Mouse (Mus musculus) c-Kit-positive CD71-positive TER-119-negative erythroid progenitor cells, embryonic 14.5 days (primary cell): ENCODE measurements around the gene Rnf227.
A peak's percentile ranks its signal among the peaks of the same experiment; 100 is the strongest.

Experiments used
- DNase-seq: peaks from one replicate; pipeline ENCODE4 v3.0.0-alpha.2; 2013; ENCODE audit warnings: low read depth

Rnf227 gene

GRCm38 (mm10) chr11:69331152-69331551 lies 9.1 kb upstream of the Rnf227 start:
- no peak for DNase-seq

DNA sequence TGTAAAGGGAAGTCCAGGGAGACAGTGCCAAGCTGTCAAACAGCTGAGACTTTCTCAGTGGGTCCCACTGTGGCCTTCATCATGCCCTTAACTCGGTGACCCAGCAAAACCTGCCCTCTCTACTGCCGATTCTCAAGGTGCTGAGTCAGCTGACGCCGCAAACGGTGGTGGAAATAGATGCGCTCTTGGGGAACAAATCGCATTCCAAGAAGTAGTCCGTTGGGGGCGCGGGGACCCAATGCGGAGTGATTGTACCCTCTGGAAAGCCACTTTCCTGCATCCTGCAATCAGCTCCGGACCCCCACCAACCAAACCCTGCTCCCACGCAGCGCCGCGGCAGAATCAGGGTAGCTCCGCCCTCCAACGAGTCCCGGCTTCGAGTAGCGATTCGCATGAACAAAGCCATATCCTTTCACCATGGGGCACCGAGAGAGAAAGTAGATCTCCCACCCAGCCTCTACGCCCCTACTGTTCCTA lies 8.3 kb upstream of the Rnf227 start:
- peak; percentile 38 for DNase-seq

DNA sequence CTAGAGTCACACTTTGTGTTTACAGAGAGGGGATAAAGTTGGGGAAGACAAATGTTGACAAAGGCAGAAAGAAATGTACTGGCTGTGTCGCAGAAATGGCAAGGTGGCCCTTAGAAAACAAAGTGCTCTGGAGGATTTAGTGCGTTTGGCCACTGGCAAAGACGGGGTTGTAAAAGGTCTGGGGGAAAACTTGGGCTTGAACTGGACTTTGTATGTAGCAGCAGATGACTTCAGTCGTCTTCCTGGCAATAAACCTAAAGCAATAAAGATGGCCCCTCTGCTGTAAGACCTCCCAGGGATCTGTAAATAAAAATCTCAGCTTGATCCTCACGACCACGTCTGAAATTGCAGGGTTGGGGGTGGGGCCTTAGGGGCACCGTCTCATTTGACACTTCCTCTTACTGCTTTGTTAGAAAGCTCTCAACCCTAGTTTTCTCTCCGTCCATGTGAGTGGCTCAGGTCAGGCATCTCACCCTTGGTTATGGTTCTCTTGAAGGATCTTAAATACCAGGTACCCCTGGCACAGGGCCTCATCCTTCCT lies 7.5 kb upstream of the Rnf227 start:
- no peak for DNase-seq

- peak; percentile 59 for DNase-seq
Observed at GRCm38 (mm10) chr11:69333922-69334321, 6.3 kb upstream of the Rnf227 start.

- no peak for DNase-seq
Observed at GRCm38 (mm10) chr11:69334796-69335195, 5.5 kb upstream of the Rnf227 start.

- DNase-seq: no peak
Observed at GRCm38 (mm10) chr11:69346441-69346840, 6.2 kb downstream of the Rnf227 start.

DNA sequence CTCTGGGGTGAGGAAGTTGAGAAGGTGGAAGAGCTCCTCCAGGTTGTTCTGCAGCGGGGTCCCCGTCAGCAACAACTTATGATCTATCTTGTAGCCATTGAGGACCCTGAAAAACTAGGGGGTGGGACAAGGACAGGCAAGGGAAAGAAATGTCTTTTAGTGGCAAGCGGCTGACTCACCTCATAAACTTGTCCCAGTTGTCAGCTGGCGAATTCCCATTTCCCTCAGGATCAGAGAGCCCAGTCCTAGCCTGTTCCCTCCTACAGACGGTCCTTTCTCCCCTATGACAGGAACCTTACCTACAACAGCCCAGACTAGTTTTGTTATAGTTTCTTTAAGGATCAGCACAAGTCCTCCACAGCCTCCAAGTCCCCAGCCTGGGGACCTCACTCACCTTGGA lies 16.3 kb downstream of the Rnf227 start:
- DNase-seq: no peak

GRCm38 (mm10) chr11:69357690-69358089 lies 17.4 kb downstream of the Rnf227 start:
- DNase-seq: no peak

DNA sequence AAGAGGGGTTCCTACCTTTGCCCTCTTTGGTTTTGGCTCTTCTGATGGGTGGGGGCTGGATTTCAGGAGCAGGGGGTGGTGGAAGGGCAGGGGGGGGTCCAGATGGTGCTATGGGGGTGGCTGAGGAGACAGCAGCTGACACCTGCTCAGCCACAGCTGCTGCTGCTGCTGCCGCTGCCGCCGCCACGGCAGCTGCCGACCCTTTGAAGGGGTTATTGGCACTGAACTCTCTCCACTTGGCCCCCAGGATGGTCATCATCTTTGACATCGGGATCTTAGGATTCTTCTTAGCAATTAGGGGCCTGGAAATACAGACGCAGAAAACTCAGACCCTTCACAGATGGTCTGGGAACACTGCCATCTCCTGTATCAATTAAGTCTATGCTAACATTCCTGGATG lies 21.8 kb downstream of the Rnf227 start:
- no peak for DNase-seq

DNA sequence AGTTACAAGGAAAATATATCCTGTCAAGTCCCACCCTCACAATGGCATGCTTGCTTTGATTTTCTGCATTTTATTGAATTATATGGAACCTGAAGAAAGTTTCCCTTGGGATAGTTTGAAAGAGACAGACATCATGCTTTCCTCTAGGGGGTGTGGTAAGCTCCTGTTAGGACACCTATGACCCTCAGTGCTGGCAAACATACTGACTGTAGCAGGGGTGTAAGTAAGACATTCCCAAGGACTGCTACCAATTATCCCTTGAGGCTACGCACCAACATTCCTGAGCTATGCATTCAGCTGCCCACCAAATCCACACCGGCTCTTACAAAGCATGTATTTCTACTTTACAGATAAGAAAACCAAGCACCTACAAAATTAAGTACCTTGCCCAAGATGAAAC lies 22.2 kb downstream of the Rnf227 start:
- DNase-seq: no peak

DNA sequence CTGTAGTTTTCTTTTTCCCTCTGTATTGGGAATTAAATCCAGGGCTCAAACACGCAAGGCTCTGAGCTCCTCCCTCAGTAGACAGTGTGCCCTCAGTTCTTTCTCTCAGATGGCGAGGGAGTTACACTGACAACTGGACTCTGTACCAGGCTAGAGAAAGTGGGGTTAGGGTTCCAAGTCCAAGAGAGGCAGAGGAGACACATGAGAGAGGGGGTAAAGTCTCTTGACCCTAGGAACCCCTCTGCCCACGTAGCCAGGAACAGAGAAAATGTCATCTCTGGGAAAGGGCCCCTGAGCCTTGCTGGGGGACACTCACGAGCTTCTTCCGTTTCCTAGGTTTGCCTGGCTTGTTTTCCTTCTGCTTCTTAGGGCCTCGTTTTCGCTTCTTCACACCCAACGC lies 24.1 kb downstream of the Rnf227 start:
- no peak for DNase-seq

- no peak for DNase-seq
Observed at GRCm38 (mm10) chr11:69364910-69365309, 24.6 kb downstream of the Rnf227 start.

DNA sequence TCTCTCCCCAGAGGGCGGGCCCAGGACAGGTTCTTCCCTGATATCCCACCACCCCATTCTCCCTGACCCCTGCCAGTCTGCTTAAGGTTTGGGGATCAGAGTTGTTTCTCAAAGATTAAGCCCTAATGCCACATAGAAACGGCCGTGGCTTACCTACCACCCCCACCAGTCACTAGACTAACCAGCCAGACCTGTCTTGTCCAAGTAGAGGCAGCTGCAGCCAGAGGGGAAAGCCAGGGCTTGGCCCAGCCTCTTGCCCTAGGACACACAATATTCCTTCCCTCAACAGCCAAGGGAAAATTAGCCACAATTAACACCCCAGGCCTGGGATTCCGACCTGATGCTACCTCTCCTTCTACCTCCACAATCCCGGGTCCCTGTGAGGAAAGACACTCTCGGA lies 25.5 kb downstream of the Rnf227 start:
- no peak for DNase-seq

- no peak for DNase-seq
Observed at GRCm38 (mm10) chr11:69366157-69366854, 26.0 kb downstream of the Rnf227 start.

DNA sequence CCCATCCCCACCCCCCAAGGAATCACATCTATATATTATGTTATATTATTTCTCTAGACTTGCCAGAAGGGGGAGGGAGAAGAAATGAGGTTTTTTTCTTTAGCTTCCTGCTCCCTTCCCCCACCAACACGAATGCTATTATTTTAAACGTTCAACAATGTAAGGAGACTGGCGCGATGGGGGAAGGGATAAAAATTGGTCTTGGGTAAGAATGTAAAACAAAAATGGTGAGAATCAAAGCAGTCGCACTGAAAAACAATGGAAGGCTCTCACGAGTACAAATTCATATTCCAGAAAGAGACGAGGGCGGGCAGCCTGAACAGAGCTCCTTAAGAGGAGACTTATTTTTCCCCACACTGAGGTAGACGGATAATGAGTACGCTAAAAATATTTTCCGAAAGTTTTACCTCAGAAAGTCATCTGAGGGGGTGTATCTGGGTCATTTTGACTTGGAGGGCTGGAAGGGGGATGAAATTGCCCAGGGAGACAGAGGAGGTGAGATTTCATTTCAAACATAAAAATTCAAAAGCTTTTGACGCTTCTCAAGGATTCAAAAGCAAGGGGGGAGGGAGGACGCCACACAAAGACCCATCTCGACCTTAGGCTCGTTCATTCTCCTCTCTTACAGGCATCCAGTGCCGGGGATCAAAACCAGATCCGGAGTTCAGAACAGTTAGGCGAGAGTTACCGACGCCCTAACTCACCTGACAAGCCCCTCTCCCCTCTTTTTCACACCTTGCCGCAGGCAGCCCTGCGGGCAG lies 26.8 kb downstream of the Rnf227 start:
- no peak for DNase-seq

DNA sequence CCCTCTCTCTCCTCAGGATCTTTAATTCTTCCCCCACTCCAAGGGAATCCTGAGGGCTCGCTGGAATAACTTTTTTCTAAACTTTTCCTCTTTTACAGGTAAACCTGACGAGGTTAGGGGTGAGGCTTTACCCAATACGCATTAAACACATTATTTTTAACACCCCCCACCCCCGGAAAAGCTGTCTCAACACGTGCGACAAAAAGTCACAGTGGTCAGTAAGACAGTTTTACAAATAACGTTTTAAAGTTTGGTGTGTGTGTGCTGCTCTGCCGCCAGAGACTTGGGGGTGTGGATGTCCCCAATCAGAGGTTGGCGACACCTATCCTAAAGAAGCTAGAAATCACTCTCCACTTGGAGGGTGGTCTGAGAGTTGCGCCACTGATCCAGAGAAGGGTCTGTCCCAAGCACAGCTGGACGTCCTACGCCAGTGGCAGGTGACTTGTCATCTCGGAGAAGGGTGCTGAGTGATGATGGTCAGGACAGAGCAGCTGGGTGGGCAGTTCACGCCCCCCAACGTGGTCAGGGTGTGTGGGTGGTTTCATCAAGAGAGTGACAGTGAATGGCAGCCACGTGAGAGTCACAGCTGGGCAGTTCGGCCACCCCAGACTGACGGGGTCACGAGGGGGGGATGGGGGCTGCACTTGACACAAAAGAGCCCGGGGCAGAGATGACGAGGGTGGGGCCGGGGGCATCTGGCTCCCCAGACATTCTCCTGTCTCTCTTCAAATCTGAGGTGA lies 27.5 kb downstream of the Rnf227 start:
- DNase-seq: no peak

GRCm38 (mm10) chr11:69368356-69369214 lies 28.3 kb downstream of the Rnf227 start:
- no peak for DNase-seq

DNA sequence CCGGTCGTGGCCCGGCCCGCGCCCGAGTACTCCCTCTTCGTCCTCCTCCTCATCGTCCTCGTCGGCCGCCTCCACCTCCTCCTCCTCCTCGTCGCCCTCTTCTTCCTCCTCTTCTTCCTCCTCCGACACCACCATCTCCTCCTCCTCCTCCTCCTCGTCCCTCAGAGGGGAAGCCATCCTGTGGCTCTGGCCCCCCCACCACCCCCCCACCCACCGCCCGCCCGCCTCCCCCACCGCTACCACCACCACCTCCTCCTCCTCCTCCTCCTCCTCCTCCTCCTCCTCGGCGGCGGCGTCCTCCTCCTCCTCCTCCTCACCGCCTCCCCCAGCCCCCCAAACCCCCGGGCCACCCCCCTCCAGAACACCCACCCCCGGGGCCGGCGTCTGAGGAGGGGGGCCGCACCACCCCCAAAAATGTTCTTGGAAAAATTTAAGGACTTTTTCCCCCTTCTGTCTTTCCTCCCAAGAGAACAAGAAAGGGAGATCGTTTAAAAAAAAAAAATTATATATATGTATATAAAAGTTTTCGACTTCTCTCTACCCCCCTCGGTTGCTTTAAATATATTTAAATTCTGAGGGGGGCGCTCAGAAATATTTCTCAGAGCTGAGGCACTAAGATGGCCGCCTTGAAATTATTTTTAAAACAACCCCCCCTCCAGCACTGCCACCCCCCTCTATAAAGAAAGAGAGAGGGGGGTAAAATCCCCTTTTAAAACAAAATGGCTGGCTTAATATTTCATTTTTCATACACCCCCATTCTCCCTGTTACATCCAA lies 29.1 kb downstream of the Rnf227 start, which contains the start of gene Chd3:
Chd3 (minus strand) TSS at position 192 of the 775 bp plus-strand sequence.
- no peak for DNase-seq

DNA sequence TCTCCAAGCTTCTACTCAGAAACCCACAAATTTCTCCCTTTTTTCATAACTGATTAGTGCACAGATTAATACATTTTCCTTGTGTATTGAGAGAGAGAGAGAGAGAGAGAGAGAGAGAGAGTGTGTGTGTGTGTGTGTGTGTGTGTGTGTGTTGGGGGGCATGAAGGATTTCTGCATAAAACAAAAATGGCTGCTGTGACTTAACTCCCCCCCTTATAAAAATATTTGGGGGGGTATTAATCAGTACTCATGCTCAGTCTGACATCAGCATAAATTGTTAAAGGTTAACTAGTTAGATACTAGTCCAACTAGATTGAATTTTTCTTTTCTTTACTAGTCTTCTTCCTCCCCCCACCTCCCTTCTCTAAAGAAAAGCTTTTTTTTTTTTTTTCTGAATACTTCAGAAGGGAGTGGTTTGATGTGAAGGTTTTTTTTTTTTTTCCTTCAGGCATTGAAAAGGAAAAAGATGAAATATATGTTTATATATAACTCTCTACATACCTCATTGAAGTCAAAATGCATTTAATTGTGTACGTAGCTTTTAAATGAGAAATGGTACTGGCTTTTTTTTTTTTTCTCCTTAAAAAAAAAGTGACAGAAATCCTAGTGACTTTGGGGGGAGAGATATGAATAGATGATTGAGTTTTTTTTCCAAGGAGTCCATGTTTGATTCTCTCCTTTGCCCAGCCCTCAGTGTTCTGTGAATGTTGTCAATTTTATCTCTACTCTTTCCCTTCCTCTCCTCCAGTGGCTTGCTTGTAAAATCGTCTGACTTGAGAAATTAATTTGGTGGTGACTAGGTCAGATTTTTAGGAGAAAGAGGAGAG lies 29.9 kb downstream of the Rnf227 start:
- DNase-seq: no peak

- no peak for DNase-seq
Observed at GRCm38 (mm10) chr11:69370817-69371215, 30.6 kb downstream of the Rnf227 start.
